Mouse (Mus musculus) forebrain, embryonic 16.5 days (tissue): ENCODE results near the gene B3gat1. TPM values are rescaled to one million over a fixed set of nuclear protein-coding genes. Genes with fewer than 3 reads are reported as not detected.
A peak's percentile ranks its signal among the peaks of the same experiment; 100 is the strongest.

Source experiments
- ATAC-seq: fragments of 200-750 bp; cut with Nextera tagmentation; 2 replicates; pipeline ENCODE4 v1.8.0; 2017; ENCODE audit warnings: mild to moderate bottlenecking, moderate library complexity
- H3K27ac ChIP-seq: fragments of 300-500 bp; sonication (generic); 2 replicates; pipeline ENCODE4 v1.5.1; 2014; ENCODE audit warnings: low read length, control low read depth
- H3K27me3 ChIP-seq: fragments of 300-500 bp; sonication (generic); replicated peaks from 2 replicates; pipeline ENCODE4 v1.6.1; 2014; ENCODE audit warnings: low read length; ENCODE audit not compliant: control insufficient read depth, insufficient read depth
- H3K36me3 ChIP-seq: fragments of 300-500 bp; sonication (generic); 2 replicates; pipeline ENCODE4 v1.6.1; 2014; ENCODE audit not compliant: control insufficient read depth, insufficient read depth
- H3K4me1 ChIP-seq: fragments of 300-500 bp; sonication (generic); replicated peaks from 2 replicates; pipeline ENCODE4 v1.6.1; 2014; ENCODE audit warnings: low read length; ENCODE audit not compliant: control insufficient read depth, insufficient read depth
- H3K4me2 ChIP-seq: fragments of 300-500 bp; sonication (generic); 2 replicates; pipeline ENCODE4 v1.6.1; 2014; ENCODE audit warnings: mild to moderate bottlenecking, low read length, control low read depth
- H3K4me3 ChIP-seq: fragments of 300-500 bp; sonication (generic); replicated peaks from 2 replicates; pipeline ENCODE4 v1.5.1; 2014; ENCODE audit warnings: mild to moderate bottlenecking, low read length, control low read depth
- H3K9ac ChIP-seq: fragments of 300-500 bp; sonication (generic); replicated peaks from 2 replicates; pipeline ENCODE4 v1.6.1; 2014; ENCODE audit warnings: low read depth, low read length, control low read depth
- H3K9me3 ChIP-seq: fragments of 300-500 bp; sonication (generic); 2 replicates; pipeline ENCODE4 v1.6.1; 2016; ENCODE audit warnings: low read length; ENCODE audit not compliant: control insufficient read depth
- WGBS: fragments of 180-500 bp; shearing (Covaris S2); extraction: QIAGEN DNeasy Blood & Tissue Kit; methylation state at CpG from one replicate; pipeline ENCODE4 v1.1.7; 2014; 5-methylcytosine and 5-hydroxymethylcytosine counted together
- polyA plus RNA-seq: library from polyadenylated mRNA; unstranded; fragments of >200 nt; fragmentation: Nextera tagmentation; extraction: Ambion mirVana; gene quantifications from 2 replicates; pipeline ENCODE4 v1.2.1, GENCODE M21; 2015

B3gat1 gene
- polyA plus RNA-seq, 1 experiment from 2014 or later = 48.1 TPM

DNA sequence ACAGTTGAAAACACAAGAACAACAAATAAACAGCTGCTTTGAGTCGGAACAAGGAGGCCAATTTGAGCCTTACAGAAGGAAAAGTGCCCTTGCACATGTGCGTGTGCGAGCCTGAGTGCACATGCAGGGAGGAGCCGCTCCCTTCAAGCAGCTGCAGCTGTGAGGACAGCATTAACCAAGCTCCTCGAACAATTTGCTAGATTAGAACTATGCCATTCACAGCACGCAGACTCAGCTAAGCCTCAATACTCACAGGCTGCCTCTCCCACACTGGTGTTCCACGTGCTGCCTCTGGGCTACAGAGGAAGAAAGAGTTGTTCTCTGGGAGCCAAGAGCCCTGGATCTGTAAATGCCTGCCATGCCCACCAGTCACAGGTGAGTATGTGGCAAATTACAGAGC lies 11.8 kb upstream of the B3gat1 start:
- no peak overlapping the region for H3K4me3 ChIP-seq

DNA sequence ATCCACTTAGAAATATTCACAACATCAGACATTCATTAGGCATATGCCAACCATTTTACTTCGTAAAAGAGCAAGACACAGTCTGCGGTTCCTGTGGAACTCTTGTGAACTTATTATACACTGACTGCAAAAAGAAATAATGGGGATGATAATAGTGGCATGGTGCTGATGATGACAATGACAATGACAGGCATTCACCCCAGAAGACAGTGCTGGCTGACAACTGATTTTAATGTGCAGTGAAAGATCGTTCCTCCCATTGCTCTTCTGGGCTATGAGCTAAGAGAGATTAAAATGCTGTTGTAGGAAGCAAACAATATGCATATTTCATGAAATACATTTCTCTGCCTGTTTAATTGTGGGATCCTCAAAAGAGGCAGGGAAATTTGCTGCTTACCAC lies 7.8 kb upstream of the B3gat1 start:
- ATAC-seq = peak; percentile 74
- no peaks in the 10 kb centered on the region for H3K36me3 ChIP-seq
- no peak overlapping the region for H3K9ac ChIP-seq
- no peaks in the 10 kb centered on the region for H3K9me3 ChIP-seq
- no peak overlapping the region for H3K4me2 ChIP-seq
- WGBS = 64% methylated on average over 3 of the region's 3 CpGs
- H3K4me1 ChIP-seq = no peaks in the 10 kb centered on the region; the same call in 1 of the 2 replicates
- no peak overlapping the region for H3K4me3 ChIP-seq
- no peak overlapping the region for H3K27ac ChIP-seq
- no peaks in the 10 kb centered on the region for H3K27me3 ChIP-seq

More for the DNA sequence above, 11.8 kb upstream of the B3gat1 start:
- no peaks in the 10 kb centered on the region for H3K27me3 ChIP-seq
- no peak overlapping the region for H3K9ac ChIP-seq
- WGBS = 43% methylated on average over 7 of the region's 7 CpGs
- no peak overlapping the region for H3K4me2 ChIP-seq
- ATAC-seq = peak; percentile 91
- H3K9me3 ChIP-seq = no peaks in the 10 kb centered on the region
- H3K36me3 ChIP-seq = no peaks in the 10 kb centered on the region
- H3K27ac ChIP-seq = no peak overlapping the region
- no peaks in the 10 kb centered on the region; the same call in 1 of the 2 replicates for H3K4me1 ChIP-seq

DNA sequence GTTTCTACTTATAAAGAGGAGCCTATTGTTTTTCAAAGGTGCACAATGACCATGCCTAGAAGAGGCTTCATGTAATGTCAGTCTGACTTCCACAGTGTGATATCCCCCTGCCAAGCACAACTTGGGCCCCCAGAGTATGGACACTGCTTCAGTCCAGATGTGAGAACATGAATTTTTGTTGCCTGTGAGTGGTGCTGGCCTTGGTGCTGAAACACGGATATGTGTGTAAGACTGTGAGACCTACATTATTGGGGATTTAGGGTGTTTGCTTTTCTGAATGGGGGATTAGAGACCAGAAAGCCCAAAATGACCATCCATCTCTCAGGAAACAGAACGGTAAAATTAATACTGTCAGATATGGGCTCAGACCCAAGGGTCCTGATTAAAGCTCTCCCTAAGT lies 6.1 kb upstream of the B3gat1 start:
- H3K4me2 ChIP-seq = no peak overlapping the region
- no peaks in the 10 kb centered on the region for H3K36me3 ChIP-seq
- 56% methylated on average over 2 of the region's 2 CpGs for WGBS
- H3K27me3 ChIP-seq = no peaks in the 10 kb centered on the region
- peaks cover under 1% of the 10 kb centered on the region; the same call in 1 of the 2 replicates for H3K4me1 ChIP-seq
- no peak overlapping the region for H3K4me3 ChIP-seq
- no peak overlapping the region for H3K27ac ChIP-seq
- no peak overlapping the region for H3K9ac ChIP-seq
- no peak for ATAC-seq
- H3K9me3 ChIP-seq = no peaks in the 10 kb centered on the region

DNA sequence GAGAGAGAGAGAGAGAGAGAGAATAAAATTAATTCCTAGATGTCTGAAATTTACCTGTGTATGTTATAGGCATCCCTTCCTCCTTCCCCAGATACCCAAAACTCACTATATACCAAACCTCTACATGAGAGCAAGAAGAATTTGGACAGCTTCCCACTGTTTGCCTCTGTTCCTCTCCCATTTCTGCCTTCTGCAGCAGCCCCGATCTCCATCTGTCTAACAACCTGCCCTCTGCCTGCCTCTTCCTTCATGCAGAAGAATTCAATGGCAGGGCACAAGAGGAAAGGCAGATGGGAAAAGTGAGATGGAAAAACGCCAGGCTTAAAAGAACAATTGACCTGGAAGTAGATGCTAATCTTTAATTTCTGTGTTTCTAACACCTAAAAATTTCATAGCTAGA lies 5.0 kb upstream of the B3gat1 start:
- Histone ChIP-seq H3K9ac (no peak overlapping the region), H3K36me3 (no peaks in the 10 kb centered on the region), H3K27me3 (no peaks in the 10 kb centered on the region), H3K4me3 (no peak overlapping the region), H3K9me3 (no peaks in the 10 kb centered on the region), H3K4me2 (no peak overlapping the region), H3K27ac (no peak overlapping the region), H3K4me1 (peaks cover 8% of the 10 kb centered on the region)
- ATAC-seq = no peak
- 57% methylated on average over 2 of the region's 2 CpGs for WGBS

DNA sequence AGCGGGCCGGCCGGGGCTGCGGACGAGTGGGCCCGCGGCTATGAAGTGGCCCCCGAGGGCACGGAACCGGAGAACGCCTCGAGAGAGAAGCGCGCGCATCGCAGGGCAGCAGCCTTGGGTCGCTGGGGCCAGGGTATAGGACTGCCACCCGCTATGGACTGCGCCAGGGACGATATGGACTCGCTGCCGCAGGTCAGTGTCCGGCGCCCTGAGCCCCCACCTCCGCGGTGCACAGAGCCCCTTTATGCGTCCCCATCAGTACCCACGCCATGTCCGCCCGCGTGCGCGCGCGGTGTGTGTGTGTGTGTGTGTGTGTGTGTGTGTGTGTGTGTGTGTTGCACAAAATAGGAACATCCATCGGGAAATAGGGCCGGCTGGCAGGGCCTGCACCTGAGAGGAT lies 458 bp downstream of the B3gat1 start:
- peak overlapping the region; percentile 86 for H3K4me2 ChIP-seq
- 1% methylated on average over 37 of the region's 37 CpGs for WGBS
- H3K4me3 ChIP-seq = peak overlapping the region; percentile 88
- H3K36me3 ChIP-seq = no peaks in the 10 kb centered on the region
- H3K9ac ChIP-seq = peak overlapping the region; percentile 98
- H3K27me3 ChIP-seq = no peaks in the 10 kb centered on the region
- H3K27ac ChIP-seq = peak overlapping the region; percentile 85
- ATAC-seq = peak; percentile 50
- H3K4me1 ChIP-seq = peaks cover 41% of the 10 kb centered on the region
- no peaks in the 10 kb centered on the region for H3K9me3 ChIP-seq

DNA sequence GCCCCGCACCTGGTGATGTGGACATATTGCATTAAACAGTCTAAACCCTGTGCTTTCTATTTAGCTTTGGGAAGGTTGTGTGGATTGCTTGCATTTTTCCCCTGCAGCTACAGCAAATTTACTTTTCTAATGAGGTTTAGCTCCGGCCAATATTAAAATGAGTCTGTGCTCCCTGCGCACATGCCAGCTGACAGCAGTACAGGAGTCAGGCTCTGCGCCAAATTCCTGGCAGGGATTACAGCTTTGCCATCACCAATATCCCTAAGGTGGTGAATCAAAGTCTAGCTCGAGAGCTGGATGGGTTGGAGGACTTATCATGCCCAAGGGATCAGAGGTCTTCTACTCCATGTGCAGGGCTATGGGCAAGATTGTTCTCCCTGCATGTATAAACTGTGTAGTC lies 3.6 kb downstream of the B3gat1 start:
- Histone ChIP-seq H3K27me3 (no peaks in the 10 kb centered on the region), H3K9ac (no peak overlapping the region), H3K36me3 (no peaks in the 10 kb centered on the region), H3K4me2 (peak overlapping the region; percentile 86), H3K4me1 (peaks cover 41% of the 10 kb centered on the region), H3K27ac (no peak overlapping the region), H3K4me3 (peak overlapping the region; percentile 16), H3K9me3 (no peaks in the 10 kb centered on the region)
- ATAC-seq = no peak
- WGBS = 20% methylated on average over 5 of the region's 5 CpGs

DNA sequence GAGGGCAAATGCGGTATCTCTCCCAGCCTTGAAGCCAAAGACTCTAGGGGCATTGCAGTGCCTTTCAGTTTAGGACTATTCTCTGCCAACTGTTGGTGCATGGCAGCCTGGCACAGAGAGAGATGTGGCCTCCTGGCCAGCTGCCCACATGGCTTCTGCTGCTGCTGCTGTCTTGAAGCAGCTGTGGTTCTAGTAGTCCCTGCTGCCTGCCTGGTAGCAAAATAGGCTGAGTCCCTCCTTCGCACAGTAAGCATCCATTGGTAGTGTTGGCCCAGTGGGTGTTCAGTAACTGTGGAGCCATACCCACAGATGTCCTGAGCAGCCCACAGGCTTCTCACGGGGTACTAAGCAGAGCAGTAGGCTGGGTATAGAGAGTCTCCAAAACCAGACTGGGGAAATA lies 9.3 kb downstream of the B3gat1 start:
- Histone ChIP-seq H3K4me3 (no peak overlapping the region), H3K4me1 (peaks cover 11% of the 10 kb centered on the region), H3K4me2 (no peak overlapping the region), H3K9me3 (no peaks in the 10 kb centered on the region), H3K27me3 (no peaks in the 10 kb centered on the region), H3K36me3 (no peaks in the 10 kb centered on the region), H3K9ac (no peak overlapping the region), H3K27ac (no peak overlapping the region)
- 0 out of 2 replicates have a peak, but pooled peaks have one; percentile 39 for ATAC-seq
- 88% methylated on average over 3 of the region's 3 CpGs for WGBS

DNA sequence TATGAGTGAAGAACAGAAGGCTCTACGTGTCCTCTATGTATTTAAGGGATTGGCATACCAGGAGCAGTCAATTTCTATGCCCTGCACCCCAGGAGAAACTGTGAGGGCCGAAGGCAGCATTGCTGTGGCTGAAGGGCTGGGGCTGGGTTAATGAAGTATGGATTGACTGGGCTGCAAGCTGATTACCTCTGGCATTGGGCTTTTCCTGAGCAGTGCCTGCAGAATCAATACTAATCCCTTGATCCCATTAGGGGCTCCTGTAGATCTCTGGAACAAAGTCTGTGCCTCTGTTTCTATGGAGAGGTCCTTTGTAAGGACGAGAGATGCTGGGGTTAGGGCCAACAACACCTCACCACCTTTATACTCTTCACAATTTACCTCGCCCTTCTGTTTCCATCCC lies 13.6 kb downstream of the B3gat1 start:
- 2% methylated on average over 4 of the region's 4 CpGs for WGBS

DNA sequence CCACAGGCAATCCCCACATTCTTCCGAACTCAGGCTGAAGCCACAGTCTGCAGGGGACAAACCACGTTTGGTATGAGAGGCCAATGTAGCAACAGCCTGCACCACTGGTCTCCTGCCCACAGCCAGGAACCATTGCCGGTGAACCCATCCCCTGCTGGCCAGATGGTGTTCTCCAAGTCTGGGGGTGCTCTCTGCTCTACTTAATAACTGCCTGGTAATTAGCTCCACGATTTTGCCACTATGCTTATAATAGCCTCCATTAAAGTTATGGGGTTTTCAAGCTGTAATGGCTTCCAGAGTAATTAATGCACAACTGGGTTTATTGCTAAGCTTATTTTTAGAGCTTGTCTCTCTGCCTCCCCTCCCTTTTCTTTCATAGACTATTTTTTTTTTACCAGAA lies 15.4 kb downstream of the B3gat1 start:
- Histone ChIP-seq H3K4me1 (no peaks in the 10 kb centered on the region), H3K27me3 (no peaks in the 10 kb centered on the region), H3K4me3 (no peak overlapping the region), H3K36me3 (peaks cover 2% of the 10 kb centered on the region; the same call in 1 of the 2 replicates), H3K4me2 (no peak overlapping the region), H3K27ac (no peak overlapping the region), H3K9me3 (no peaks in the 10 kb centered on the region), H3K9ac (no peak overlapping the region)
- WGBS = 65% methylated on average over 4 of the region's 4 CpGs
- no peak for ATAC-seq

More for the DNA sequence above, 13.6 kb downstream of the B3gat1 start:
- Histone ChIP-seq H3K9ac (no peak overlapping the region), H3K4me1 (0 out of 2 replicates have a peak, but pooled peaks cover 4% of the 10 kb centered on the region), H3K4me2 (no peak overlapping the region), H3K4me3 (no peak overlapping the region), H3K27me3 (no peaks in the 10 kb centered on the region), H3K9me3 (no peaks in the 10 kb centered on the region), H3K36me3 (no peaks in the 10 kb centered on the region), H3K27ac (no peak overlapping the region)
- ATAC-seq = no peak

DNA sequence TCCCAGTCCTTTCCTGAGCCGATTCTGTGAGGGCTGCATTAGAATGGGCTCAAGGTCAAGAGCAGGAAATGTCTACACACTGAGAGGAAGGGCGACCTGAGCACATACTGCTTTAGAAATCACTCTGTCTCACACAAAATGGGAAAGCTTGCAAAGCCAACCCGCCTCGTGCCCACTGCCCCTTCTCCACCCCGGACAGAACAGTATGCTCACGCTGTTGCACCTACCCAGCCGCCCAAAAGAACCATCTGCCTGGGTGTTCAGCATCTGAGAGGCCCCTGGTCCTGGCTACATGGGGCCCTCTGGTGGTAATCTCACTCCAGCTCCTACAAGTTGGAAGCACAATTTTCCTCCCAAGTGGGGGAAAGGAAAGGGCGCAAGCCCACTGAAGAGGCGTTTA lies 26.6 kb downstream of the B3gat1 start:
- H3K27ac ChIP-seq = 0 out of 2 replicates have a peak overlapping the region, but pooled peaks have one; percentile 20
- no peaks in the 10 kb centered on the region for H3K9me3 ChIP-seq
- peaks cover 19% of the 10 kb centered on the region for H3K36me3 ChIP-seq
- peak; percentile 87 for ATAC-seq
- 23% methylated on average over 9 of the region's 9 CpGs for WGBS
- H3K4me1 ChIP-seq = peaks cover 7% of the 10 kb centered on the region
- no peaks in the 10 kb centered on the region for H3K27me3 ChIP-seq
- H3K4me2 ChIP-seq = no peak overlapping the region
- H3K4me3 ChIP-seq = no peak overlapping the region
- H3K9ac ChIP-seq = no peak overlapping the region
